Mouse (Mus musculus): ENCODE results near the gene Aasdhppt.

The Aasdhppt gene

DNA sequence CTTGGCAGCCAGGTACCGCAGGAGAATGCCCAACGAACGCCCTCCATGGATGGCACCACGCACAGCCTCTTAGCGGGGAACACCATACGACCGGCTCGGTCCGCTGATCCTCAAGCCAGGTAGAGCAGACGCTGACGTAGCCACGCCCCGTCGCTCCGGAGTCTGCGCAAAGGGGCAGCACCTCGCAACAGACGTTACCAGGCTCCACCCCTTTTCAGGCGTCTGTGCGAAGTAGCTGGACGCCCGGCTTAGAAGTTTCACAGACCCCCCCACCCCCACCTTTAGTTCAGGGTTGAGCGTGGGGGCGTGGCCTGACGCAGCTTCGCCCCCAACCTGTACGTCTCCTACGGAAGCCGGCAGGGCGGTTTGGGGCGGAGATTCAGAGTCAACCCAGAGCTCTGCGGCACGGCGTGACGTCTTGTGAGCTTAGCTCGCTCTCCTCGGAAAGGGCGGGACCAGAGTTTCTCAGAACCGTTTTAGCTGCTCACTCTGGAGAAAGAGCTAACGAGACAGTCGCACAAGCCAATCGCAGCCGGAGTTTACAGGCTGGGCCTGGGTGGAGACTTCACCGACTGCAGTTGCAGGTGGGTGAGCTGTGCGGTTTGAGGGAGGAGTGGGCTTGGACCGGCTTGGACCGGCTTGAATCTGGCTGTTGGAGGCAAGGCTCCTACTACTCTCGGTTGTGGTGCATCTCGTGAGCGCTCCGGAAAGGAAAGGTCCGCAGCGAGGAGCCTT lies at the start of gene Aasdhppt, which contains the start of gene Kbtbd3:
TSS of gene Aasdhppt (minus strand) at position 121 of the 735 bp plus-strand sequence.
TSS of gene Kbtbd3 (plus strand) at position 483 of the 735 bp plus-strand sequence.
- DNase-seq = peak; percentile 99

DNA sequence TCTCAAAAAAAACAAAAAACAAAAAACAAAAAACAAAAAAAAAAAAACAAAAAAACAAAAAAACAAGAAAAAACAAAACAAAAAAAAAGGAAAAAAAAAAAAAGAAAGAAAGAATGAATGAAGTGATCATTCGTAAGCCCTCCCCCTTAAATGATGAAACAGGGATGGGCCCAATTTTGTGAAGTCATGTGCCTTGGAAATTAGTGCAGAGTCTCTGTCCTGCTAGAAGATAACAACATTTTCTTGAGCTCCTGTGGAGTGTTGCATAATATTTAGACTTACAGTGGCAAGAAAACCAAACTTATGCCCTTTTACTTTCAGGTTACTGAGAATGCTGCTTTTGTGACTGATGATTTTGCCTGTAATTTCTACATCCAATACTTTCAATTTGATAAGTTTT lies 43.9 kb upstream of the Aasdhppt start:
- DNase-seq = no peak

DNA sequence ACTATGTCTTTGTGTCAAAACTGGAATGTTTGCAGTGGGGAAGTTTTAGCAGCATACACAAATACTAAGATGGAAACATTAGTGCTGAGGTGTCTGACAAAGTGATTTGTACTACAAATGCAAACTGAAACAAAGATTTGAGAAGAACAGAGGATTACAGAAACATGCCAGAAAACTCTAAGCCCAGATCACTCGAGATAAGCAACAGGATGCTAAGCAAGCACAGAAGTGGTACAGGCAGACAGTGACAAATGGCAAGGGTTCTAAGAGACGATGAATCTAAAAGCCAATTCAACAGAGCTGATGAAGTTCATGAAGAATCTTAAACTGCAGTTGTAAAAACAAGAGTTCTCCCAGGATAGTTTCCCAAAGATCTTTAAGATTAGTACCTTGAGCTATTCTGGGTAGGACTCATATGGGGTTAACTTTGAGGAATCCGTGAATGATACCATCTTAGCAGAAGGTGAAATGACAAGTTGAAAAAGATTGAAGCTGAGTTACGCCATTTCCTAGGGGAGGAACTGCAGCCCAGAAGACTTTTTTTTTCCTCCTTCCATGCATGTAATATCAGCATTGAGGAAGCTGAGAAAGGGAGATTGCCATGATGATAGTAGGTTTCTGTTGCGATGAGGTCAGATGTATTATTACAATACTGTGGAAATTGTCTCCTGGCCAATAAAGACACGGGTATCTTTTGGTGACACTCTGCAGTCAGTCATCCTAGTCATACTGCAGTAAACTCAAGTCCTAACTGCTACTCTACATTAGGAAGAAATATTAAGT lies 9.9 kb upstream of the Aasdhppt start:
- DNase-seq = no peak

DNA sequence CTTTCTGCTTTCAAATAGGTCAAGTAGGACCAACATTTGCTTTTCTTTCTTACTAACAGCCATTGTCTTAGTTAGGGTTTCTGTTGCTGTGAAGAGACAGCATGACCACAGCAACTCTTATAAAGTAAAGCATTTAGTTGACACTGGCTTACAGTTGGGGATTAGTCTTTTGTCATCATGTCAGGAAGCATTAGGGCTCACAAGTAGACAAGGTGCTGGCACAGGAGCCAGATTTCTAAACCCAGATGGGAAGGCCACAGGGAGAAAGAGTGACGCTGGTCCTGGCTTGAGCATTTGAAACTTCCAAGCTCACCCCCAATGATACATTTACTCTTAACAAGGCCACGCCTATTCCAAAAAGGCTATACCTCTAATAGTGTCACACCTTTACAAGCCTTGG lies 6.5 kb upstream of the Aasdhppt start:
- no peak for DNase-seq

DNA sequence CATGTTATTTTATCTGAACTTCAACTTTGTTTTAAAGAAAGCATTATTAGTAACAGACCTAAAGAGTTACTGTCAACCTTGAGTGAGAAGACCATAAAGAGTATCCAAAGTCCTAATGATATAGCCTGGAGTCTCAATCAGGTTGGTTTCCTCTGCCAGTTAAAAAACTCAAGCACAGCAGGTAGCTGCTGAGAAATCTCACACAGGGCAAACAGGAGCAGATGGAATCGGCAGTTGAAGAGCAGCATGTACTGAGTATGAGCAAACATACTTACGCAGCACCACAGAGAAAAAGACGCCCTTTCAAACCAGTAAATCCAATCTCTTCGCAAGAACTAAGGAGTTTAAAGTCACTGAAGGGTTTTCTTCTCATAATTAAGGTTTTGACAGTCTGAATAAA lies 4.7 kb upstream of the Aasdhppt start:
- no peak for DNase-seq

DNA sequence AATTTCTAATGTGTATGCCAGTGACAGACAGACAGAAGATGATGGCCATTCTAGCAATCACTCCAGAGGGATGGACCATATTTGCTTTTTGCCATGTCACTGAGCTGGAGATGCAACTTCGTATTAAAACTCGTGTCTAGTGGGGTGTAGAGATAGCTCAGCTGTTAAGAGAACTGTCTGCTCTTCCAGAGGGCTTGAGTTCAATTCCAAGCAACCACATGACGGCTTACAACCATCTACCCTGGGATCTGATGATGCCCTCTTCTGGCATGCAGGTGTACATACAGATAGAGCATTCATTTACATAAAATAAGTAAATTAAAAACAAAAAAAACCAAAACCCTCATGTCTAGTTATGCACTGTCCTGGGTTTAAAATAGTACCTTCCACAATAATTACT lies 1.9 kb upstream of the Aasdhppt start:
- no peak for DNase-seq

DNA sequence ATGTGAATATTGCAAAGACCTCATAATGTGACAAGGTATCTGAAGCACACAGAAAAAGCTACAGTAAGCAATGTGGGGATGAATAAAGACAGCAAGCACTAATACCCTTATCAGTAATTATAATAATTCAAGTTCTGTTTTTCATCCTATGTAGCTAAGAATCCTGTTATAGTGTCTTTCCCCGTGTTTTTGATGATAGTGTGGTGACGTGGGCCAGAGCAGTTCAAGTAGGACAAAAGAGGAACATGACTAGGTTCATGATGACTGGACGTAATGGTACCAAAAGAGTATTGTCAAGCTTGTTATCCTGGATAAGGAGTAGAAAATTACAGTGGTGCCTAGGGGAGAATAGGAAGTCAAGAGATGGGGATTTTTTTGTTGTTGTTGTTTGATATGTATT lies 1.4 kb upstream of the Aasdhppt start:
- no peak for DNase-seq

DNA sequence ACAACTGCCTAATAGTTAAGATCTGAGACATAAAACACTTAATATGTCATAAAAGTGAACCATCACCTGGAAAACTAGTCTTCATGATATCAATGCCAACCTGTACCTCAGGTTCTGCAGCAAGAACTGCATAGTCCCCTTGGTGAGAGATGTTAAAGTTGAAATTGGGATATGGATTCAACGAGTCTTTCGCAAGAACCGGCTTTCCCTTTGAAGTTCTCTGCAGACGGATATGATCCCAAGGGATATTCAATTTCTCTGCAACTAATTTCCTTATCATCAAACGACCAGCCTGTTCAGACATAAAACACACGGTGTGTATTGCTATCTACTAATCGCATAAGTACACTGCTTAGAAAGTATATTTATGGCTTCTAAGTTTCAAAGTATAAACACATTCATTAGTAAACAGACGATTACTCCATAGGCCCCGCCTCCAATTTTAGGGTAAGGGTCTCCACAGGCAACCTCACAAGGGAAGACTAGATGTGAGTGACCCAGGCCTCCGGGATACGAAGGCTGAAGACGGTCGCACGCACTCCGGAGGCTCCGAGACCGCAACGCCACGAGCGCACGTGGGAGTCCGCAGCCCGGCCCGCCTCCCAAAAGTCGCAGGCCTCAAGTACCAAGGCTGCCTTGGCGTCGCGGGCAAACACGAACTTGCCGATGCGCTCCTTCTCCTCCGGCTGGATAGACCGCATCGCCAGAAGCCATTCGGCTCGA lies 482 bp downstream of the Aasdhppt start:
- no peak for DNase-seq

DNA sequence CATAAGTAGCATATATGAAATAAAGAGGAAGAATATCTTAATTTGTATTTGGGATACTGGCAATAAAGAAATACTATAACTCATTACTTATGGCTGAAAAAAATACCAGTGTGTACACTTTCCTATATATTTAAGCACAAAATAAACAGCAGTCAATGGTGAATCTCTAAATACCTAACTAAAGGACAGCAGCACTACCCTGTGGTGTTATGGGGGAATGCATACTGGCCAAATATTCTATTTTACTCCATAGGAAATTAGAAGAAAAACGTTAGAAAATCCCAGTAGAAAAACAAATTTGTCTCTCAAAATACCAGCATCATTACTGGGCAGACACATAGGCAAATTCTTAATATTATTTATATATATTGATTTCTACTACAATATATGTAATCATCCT lies 4.4 kb downstream of the Aasdhppt start:
- DNase-seq = no peak

DNA sequence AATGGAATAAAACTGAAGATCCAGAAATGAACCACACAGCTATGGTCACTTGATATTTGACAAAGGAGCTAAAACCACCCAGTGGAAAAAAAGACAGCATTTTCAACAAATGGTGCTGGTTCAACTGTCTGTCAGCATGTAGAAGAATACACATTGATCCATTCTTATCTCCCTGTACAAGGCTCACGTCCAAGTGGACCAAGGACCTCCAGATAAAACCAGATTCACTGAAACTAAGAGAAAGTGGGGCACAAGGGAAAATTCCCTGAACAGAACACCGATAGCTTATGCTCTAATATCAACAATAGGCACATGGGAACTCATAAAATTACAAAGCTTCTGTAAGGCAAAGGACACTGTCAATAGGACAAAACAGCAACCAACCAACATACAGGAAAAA lies 8.8 kb downstream of the Aasdhppt start:
- no peak for DNase-seq

DNA sequence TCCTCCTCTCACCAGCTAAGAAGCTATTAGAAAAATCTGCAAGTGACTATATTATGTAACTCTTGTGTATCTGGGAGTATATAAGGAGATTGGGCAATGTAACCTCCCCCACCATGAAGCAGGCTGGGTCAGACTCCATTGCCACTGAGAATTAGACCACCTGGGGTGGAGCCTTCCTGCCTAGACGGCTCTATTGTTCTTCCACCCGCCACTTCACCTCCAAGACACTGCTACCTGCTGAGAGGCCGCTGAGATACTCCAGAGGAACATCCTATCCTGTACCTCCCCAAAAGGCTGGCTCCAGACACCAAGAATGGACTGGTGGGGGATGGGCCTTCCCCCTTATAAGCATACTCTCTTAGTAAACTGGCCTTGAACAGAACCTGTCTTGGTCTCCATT lies 25.4 kb downstream of the Aasdhppt start:
- DNase-seq = no peak

DNA sequence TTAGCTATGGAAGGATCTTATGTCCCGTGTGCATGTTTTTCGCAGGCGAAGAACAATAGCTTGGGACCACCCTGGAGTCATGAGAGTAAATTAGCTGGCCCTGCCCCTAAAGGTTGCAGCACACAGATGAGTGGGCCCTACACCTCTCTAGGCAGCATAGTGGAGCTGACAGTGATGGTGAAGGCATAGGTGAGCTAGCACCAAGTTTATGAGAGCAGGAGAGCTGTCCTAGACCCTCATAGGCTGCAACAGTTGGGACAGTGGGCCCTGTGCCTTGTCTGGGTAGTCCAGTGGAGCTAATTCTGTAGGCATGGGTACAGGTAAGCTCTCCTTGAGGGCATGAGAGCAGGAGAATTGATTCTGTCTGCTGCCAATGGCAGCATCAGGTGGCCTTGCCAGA lies 42.4 kb downstream of the Aasdhppt start:
- no peak for DNase-seq

DNA sequence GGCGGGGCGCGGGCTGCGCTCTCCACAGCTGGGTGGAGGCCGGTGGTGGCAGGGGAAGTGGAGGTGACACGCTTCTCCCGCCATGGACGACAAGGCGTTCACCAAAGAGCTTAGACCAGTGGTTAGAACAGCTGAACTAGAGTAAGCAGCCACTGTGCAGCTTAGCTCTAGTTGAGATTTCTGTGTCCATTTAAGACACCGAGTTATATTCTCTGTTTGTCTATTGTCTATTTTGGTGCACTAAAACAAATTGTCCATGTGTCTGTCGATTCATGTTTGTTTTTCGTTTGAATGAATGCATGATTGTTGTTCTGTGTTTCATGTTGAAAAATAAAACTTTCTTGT lies 48.6 kb downstream of the Aasdhppt start:
- DNase-seq = no peak

DNA sequence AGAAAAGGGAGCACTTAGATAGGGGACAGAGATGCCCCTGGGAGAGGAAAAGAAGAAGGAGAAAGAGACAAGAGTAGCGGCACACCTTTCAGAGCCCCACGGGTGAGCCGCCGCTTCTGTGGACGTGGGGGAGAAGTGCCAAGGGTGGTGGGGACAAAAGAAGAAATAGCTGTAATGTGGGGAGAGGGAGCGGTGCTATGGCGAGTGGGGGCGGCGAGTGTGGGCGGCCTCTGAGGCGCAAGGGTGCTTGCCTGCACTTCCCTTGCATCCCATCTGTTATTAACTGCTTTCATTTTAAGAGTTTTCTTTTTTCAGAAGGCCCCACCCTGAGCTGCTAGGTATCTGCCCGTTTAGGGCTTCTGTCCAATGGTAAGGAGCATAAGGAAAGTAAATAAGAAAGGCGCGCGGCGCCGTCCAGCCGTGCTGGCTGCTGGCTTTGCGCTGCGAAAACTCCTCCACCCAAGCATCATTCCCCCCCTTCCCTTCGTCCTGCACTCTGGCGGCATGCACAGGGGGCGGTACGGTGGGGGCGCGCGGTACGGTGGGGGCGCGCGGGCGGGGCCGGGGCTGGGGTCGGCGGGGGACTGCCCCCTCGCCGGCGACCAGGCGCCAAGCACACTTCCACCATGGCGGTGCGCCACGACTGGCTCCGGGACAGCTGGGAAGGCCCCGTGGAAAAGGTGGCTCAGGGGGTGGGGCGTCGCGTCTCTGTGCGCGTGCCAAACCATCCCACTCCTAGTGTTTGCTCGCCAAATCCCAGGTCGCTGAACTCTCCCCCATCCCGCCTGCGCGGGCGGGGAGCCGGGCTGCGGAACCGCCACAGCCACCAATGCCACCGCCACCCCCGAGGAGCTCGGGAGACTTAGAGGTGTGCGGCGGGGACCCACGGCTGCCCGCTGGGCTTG lies 49.2 kb downstream of the Aasdhppt start:
- no peak for DNase-seq

DNA sequence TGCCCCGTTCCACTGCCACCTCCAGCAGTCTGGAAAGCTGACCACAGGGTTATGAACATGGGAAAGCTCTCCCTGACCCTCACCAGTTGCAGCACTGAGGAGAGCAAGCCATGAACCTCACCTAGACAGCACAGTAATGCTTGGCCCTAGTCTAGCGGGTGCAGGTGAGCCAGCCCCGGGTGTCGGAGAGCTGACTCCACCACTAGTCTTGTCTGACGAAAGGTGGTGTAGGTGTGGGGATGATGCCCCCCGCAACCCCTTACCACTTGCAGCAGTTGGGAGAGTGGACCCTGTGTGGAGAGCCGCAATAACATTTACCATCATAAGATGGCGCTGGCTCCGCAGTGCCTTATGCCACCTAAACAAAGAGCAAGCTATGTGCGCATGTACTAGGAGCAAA lies 50.2 kb downstream of the Aasdhppt start:
- no peak for DNase-seq
